Mouse (Mus musculus) liver, adult (tissue): ENCODE measurements around the gene Pdpn.

Experiments used
- GATA4 ChIP-seq: IDR thresholded peaks from 2 replicates; pipeline ENCODE4 v1.6.1; 2014; ENCODE audit warnings: mild to moderate bottlenecking, low read length; ENCODE audit not compliant: insufficient replicate concordance

Gene Pdpn

GRCm38 (mm10) chr4:143227976-143228375, 71.4 kb downstream of the Pdpn start:
- no peak for TF ChIP-seq GATA4

GRCm38 (mm10) chr4:143225886-143226285, 73.5 kb downstream of the Pdpn start:
- TF ChIP-seq GATA4: no peak

- no peak for TF ChIP-seq GATA4
Observed at GRCm38 (mm10) chr4:143219316-143219751, 80.0 kb downstream of the Pdpn start.

DNA sequence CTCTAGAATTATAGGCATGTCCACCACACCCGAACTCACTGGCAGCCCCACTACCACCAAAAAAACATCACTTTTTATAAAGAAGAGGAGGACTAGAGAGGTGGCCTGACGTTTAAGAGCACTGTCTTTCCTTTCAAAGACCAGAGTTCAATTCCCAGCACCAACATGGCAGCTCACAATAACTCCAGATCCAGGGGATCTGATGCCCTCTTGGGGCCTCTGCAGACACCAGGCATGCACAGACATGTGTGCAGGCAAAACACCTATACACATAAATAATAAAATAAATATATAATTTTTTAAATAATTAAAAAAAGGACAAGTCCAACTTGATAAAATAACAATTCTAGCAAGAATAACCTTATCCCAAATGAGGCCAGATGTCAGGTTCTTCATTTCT, 80.5 kb downstream of the Pdpn start:
- TF ChIP-seq GATA4: no peak
